Mouse (Mus musculus): ENCODE results near the gene Galm.

- no peak for TF ChIP-seq EP300 (IDR thresholded peaks at IDR 0.05; ENCODE audit: low read depth in 1 of 2, low read length in 2 of 2)
- TF ChIP-seq MAX (IDR thresholded peaks at IDR 0.05; ENCODE audit: low read length): no peak
- no peak for TF ChIP-seq CTCF (IDR thresholded peaks at IDR 0.05 in 2 of 3, conservative IDR thresholded peaks at IDR 0.05 in 1 of 3; ENCODE audit: control insufficient read depth in 1 of 3, insufficient read depth in 1 of 3, low read depth in 2 of 3, low read length in 3 of 3, poor library complexity in 1 of 3, severe bottlenecking in 1 of 3)
- TF ChIP-seq ZKSCAN1 (IDR thresholded peaks at IDR 0.05; ENCODE audit: low read depth, low read length): no peak
- TF ChIP-seq TBP (IDR thresholded peaks at IDR 0.05; ENCODE audit: low read depth, low read length): no peak
- TF ChIP-seq SIN3A (IDR thresholded peaks at IDR 0.05; ENCODE audit: low read length): no peak
- no peak for TF ChIP-seq MAFK (IDR thresholded peaks at IDR 0.05; ENCODE audit: borderline replicate concordance, low read depth, low read length)
- no peak for TF ChIP-seq RAD21 (IDR thresholded peaks at IDR 0.05; ENCODE audit: low read depth, low read length)
- TF ChIP-seq MEF2A (IDR thresholded peaks at IDR 0.05; ENCODE audit: extremely low read depth, insufficient replicate concordance, low read depth, low read length, poor library complexity, severe bottlenecking): no peak
- TF ChIP-seq POLR2AphosphoS2 (IDR thresholded peaks at IDR 0.05; ENCODE audit: low read length): no peak
- TF ChIP-seq USF2 (IDR thresholded peaks at IDR 0.05; ENCODE audit: borderline replicate concordance in 1 of 2, insufficient read depth in 1 of 2, low read depth in 1 of 2, low read length in 2 of 2): no peak
Observed at GRCm38 (mm10) chr17:80097221-80097620, 30.1 kb upstream of the Galm start.

Data from MEL (cell line).